Mouse (Mus musculus) limb, embryonic 15.5 days (tissue): Measurements from ENCODE around the gene Gm11541. TPM values are rescaled to one million over a fixed set of nuclear protein-coding genes. Genes with fewer than 3 reads are reported as not detected.

ENCODE experiments used
- ATAC-seq: fragments of 200-750 bp; cut with Nextera tagmentation; 2 replicates; pipeline ENCODE4 v1.8.0; 2017; ENCODE audit warnings: low read depth, moderate TSS enrichment; ENCODE audit not compliant: insufficient number of reproducible peaks, low FRiP score, low TSS enrichment
- H3K27ac ChIP-seq: fragments of 300-500 bp; sonication (generic); 2 replicates; pipeline ENCODE4 v1.5.1; 2015; ENCODE audit warnings: moderate library complexity, mild to moderate bottlenecking, inconsistent platforms
- H3K27me3 ChIP-seq: fragments of 300-500 bp; sonication (generic); 2 replicates; pipeline ENCODE4 v1.6.1; 2015; ENCODE audit warnings: inconsistent platforms
- H3K36me3 ChIP-seq: fragments of 300-500 bp; sonication (generic); 2 replicates; pipeline ENCODE4 v1.6.1; 2015; ENCODE audit warnings: inconsistent platforms
- H3K4me1 ChIP-seq: fragments of 300-500 bp; sonication (generic); 2 replicates; pipeline ENCODE4 v1.6.1; 2015; ENCODE audit warnings: inconsistent platforms
- H3K4me2 ChIP-seq: fragments of 300-500 bp; sonication (generic); 2 replicates; pipeline ENCODE4 v1.6.1; 2015; ENCODE audit warnings: mild to moderate bottlenecking, inconsistent platforms
- H3K4me3 ChIP-seq: fragments of 300-500 bp; sonication (generic); 2 replicates; pipeline ENCODE4 v1.5.1; 2015; ENCODE audit warnings: mild to moderate bottlenecking, inconsistent platforms
- H3K9ac ChIP-seq: fragments of 300-500 bp; sonication (generic); 2 replicates; pipeline ENCODE4 v1.6.1; 2015; ENCODE audit warnings: inconsistent platforms
- H3K9me3 ChIP-seq: fragments of 300-500 bp; sonication (generic); 2 replicates; pipeline ENCODE4 v1.6.1; 2016; ENCODE audit warnings: inconsistent platforms
- WGBS: fragments of 180-500 bp; shearing (Covaris S2); methylation state at CpG from one replicate; pipeline ENCODE4 v1.1.7; 2015; 5-methylcytosine and 5-hydroxymethylcytosine counted together
- polyA plus RNA-seq: library from polyadenylated mRNA; unstranded; fragments of >200 nt; fragmentation: Nextera tagmentation; extraction: Ambion mirVana; gene quantifications from 2 replicates; pipeline ENCODE4 v1.2.1, GENCODE M21; 2015

Gm11541 gene
- polyA plus RNA-seq, 1 experiment from 2014 or later = 0.19 TPM

- Histone ChIP-seq H3K4me2 (no peak overlapping the region), H3K27ac (no peak overlapping the region), H3K27me3 (0 out of 2 replicates have a peak, but pooled peaks cover 5% of the 10 kb centered on the region), H3K9me3 (no peaks in the 10 kb centered on the region), H3K9ac (no peak overlapping the region), H3K4me3 (no peak overlapping the region), H3K4me1 (peaks cover 14% of the 10 kb centered on the region), H3K36me3 (no peaks in the 10 kb centered on the region)
- no peak for ATAC-seq
- 29% methylated on average over 11 of the region's 11 CpGs for WGBS
Observed at GRCm38 (mm10) chr11:94717239-94717638, 12.9 kb upstream of the Gm11541 start.

DNA sequence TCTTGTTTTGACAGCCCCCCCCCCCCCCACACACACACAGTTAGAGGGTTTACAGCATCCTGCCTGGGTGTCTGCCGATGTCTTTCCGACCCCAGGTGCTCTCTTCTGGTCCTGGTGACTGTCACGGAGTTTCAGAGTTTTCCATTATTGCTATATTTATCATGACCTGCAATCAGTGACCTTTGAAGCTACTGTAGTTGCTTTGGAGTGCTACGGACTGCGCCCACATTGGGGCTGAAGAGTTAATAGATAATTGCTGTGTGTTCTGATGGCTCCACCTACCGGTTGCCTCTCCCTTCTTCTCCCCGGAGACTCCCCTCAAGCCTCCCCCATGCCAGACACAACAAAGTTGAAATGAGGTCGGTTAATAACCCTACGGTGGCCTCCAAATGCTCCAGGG lies 12.5 kb upstream of the Gm11541 start:
- H3K27ac ChIP-seq = no peak overlapping the region
- H3K9me3 ChIP-seq = no peaks in the 10 kb centered on the region
- H3K36me3 ChIP-seq = no peaks in the 10 kb centered on the region
- H3K4me2 ChIP-seq = no peak overlapping the region
- ATAC-seq = no peak
- H3K4me1 ChIP-seq = peaks cover 14% of the 10 kb centered on the region
- 9% methylated on average over 9 of the region's 9 CpGs for WGBS
- no peak overlapping the region for H3K9ac ChIP-seq
- H3K27me3 ChIP-seq = 0 out of 2 replicates have a peak, but pooled peaks cover 5% of the 10 kb centered on the region
- H3K4me3 ChIP-seq = no peak overlapping the region

DNA sequence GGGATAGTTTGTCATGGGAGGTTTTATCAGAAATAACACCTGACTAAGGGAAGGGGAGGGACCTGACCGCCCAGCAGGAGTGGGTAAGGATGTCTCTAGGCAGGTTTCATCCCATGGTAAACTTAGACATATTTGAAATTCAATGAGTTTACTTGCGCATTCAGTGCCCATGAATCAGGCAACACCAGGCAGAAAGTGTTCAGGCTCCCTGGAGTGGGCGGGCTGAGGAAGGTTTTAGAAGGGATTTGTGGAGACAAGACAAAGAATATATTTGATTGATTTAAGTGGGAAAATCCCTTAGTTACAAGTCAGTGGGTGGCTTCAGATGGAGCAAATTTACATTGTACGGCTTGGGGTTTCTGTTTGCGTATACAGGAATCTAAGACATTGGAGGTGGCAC lies 11.3 kb upstream of the Gm11541 start:
- Histone ChIP-seq H3K4me1 (peaks cover 14% of the 10 kb centered on the region), H3K27me3 (0 out of 2 replicates have a peak, but pooled peaks cover 5% of the 10 kb centered on the region), H3K36me3 (no peaks in the 10 kb centered on the region), H3K4me2 (no peak overlapping the region), H3K9me3 (no peaks in the 10 kb centered on the region), H3K4me3 (no peak overlapping the region), H3K9ac (no peak overlapping the region), H3K27ac (no peak overlapping the region)
- ATAC-seq = no peak
- 83% methylated on average over 5 of the region's 5 CpGs for WGBS

DNA sequence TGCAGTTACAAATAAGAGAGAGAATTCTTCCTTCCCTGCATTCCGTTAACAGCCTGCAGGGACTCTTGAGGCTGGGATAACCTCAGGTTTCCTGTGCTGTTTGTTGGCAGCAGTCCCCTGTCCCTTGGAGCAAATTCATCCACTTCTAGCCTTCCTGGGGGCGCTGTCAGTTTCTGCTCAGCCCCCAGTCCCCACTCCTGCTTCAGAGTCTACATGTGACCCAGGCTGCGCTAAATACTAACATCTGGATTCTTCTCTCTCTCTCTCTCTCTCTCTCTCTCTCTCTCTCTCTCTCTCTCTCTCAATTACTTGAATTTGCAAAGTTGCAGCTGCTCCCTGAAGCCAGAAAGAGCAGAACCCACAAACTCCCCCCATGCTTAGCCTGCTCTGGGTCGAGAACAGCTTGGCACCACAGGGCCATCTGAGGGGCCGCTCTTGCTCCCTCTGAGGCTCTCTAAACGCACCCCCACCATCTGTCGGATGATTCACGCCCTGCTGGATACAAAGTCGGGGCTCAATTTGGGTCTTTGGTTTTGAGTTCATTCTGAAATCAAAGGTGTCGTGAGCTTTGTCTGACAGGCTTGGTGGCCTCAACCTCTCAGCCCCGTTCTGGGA lies 9.1 kb upstream of the Gm11541 start:
- ATAC-seq = no peak
- WGBS = 27% methylated on average over 11 of the region's 11 CpGs
- H3K9ac ChIP-seq = no peak overlapping the region

GRCm38 (mm10) chr11:94704020-94704419 lies 279 bp downstream of the Gm11541 start:
- H3K4me3 ChIP-seq = no peak overlapping the region
- no peak overlapping the region for H3K27ac ChIP-seq
- 46% methylated on average over 7 of the region's 7 CpGs for WGBS
- no peak overlapping the region for H3K9ac ChIP-seq
- ATAC-seq = no peak
- peaks cover 5% of the 10 kb centered on the region; the same call in 1 of the 2 replicates for H3K4me1 ChIP-seq
- H3K27me3 ChIP-seq = peaks cover 6% of the 10 kb centered on the region; the same call in 1 of the 2 replicates
- no peaks in the 10 kb centered on the region for H3K9me3 ChIP-seq
- H3K4me2 ChIP-seq = no peak overlapping the region
- H3K36me3 ChIP-seq = no peaks in the 10 kb centered on the region

More for the DNA sequence above, 9.1 kb upstream of the Gm11541 start:
- Histone ChIP-seq H3K4me3 (no peak overlapping the region), H3K4me1 (peaks cover 14% of the 10 kb centered on the region), H3K27ac (no peak overlapping the region), H3K4me2 (no peak overlapping the region), H3K9me3 (no peaks in the 10 kb centered on the region), H3K36me3 (no peaks in the 10 kb centered on the region), H3K27me3 (0 out of 2 replicates have a peak, but pooled peaks cover 5% of the 10 kb centered on the region)

DNA sequence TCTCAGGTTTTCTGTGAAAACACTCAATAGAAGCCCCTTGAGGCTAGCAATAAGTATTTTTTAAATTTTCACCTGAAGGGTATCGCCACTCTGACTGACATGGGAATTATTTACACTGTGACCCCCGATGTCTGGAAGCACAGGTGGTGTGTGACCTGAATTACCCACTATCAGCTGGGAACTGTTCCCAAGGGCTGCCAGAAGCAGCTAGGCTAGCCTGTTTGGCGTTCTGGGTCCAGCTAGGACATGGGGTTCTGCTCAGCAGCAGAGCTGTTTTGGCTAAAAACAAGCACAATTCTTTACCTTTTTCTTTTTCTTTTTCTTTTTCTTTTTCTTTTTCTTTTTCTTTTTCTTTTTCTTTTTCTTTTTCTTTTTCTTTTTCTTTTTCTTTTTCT lies 2.1 kb downstream of the Gm11541 start:
- H3K4me2 ChIP-seq = no peak overlapping the region
- no peaks in the 10 kb centered on the region for H3K9me3 ChIP-seq
- no peak overlapping the region for H3K27ac ChIP-seq
- no peak overlapping the region for H3K4me3 ChIP-seq
- no peak overlapping the region for H3K9ac ChIP-seq
- H3K4me1 ChIP-seq = peaks cover 5% of the 10 kb centered on the region; the same call in 1 of the 2 replicates
- peaks cover 6% of the 10 kb centered on the region; the same call in 1 of the 2 replicates for H3K27me3 ChIP-seq
- no peaks in the 10 kb centered on the region for H3K36me3 ChIP-seq
- WGBS = 35% methylated on average over 3 of the region's 3 CpGs
- no peak for ATAC-seq

DNA sequence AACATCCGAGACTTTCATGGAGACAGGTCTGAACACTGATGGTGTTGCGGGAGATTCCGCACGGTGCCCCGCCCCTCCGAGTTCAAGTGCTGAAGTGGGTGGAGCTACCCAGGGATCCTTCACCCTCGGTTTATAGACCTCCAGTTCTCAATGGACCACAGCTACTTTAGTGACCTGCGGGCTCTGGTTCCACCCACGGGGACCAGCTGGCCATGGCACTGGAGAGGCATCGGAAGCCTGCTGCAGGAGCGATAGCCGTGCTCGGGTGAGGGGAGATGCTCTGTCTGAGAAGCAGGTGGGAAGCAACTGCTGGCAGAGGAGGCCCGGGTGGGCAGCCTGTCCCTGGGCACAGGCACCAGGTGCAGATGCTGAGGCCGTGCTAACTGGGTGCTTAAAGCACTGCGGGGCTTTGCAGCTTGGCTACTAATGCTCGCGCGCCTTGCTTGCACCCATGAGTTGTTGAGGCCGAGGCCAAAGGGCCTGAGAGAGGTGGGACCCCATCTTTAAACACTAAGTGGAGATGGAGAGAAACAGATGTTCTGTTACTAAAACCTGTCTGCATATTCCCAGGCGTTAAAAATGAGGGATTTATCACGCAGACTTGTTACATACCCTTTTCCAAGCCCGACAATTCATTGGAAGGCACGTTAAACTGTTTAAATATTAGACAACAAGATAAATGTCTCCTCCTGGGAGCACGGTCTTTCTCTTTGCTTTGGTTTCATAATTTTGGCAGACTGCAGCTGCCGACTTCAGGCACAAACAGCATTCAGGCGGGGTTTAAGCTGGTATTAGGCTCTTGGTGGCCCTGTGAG lies 2.7 kb downstream of the Gm11541 start:
- Histone ChIP-seq H3K27ac (no peak overlapping the region), H3K4me1 (peaks cover 5% of the 10 kb centered on the region; the same call in 1 of the 2 replicates), H3K4me2 (no peak overlapping the region), H3K9ac (no peak overlapping the region), H3K4me3 (no peak overlapping the region), H3K27me3 (peaks cover 6% of the 10 kb centered on the region; the same call in 1 of the 2 replicates), H3K9me3 (no peaks in the 10 kb centered on the region), H3K36me3 (no peaks in the 10 kb centered on the region)
- WGBS = 44% methylated on average over 27 of the region's 27 CpGs
- no peak for ATAC-seq

- Histone ChIP-seq H3K9me3 (no peaks in the 10 kb centered on the region), H3K4me3 (no peak overlapping the region), H3K27me3 (peaks cover 6% of the 10 kb centered on the region; the same call in 1 of the 2 replicates), H3K4me1 (peaks cover 5% of the 10 kb centered on the region; the same call in 1 of the 2 replicates), H3K36me3 (no peaks in the 10 kb centered on the region), H3K4me2 (no peak overlapping the region), H3K27ac (no peak overlapping the region), H3K9ac (no peak overlapping the region)
- WGBS = 97% methylated on average over 3 of the region's 3 CpGs
- ATAC-seq = no peak
Observed at GRCm38 (mm10) chr11:94699399-94699798, 4.9 kb downstream of the Gm11541 start.

DNA sequence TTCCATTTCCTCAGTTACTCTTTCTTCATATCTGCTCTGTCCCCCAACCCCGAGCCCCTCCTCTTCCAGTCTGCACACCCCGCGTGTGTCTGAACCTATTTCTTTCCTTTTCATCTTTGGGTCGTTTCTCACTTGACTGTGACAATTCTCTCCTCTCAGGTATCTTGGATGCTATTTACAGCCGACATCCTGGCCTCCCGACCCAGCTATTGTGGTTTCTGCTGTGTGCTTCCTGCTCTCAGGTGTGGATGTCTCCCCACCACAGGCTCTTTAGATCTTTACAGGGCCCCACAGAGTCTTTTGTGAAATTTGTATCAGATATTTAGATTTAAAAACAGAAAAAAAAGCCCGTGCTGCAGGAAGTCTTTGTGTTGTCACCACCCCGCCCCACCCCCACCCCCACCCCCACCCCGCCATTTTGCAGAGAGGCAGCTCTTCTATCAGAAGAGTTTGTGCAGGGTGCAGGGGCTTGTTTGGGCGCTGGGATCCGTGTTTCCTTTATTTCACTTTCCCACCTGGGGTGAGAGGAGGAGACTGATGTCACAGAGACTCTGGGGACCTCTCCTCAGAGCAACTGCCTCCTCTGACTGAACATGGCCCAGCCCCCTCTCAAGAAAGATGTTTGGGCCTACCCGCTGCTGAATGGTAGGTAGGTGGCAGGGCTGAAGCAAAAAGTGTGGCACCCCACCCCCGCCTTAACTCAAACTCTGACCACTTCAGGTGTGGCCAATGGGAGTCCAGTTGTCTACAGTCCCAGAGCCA lies 6.4 kb downstream of the Gm11541 start:
- WGBS = 43% methylated on average over 13 of the region's 13 CpGs
- H3K9ac ChIP-seq = no peak overlapping the region
- ATAC-seq = no peak
- H3K4me1 ChIP-seq = peaks cover 5% of the 10 kb centered on the region; the same call in 1 of the 2 replicates
- no peaks in the 10 kb centered on the region for H3K36me3 ChIP-seq
- no peak overlapping the region for H3K4me2 ChIP-seq
- no peak overlapping the region for H3K4me3 ChIP-seq
- no peaks in the 10 kb centered on the region for H3K9me3 ChIP-seq
- peaks cover 6% of the 10 kb centered on the region; the same call in 1 of the 2 replicates for H3K27me3 ChIP-seq
- no peak overlapping the region for H3K27ac ChIP-seq

DNA sequence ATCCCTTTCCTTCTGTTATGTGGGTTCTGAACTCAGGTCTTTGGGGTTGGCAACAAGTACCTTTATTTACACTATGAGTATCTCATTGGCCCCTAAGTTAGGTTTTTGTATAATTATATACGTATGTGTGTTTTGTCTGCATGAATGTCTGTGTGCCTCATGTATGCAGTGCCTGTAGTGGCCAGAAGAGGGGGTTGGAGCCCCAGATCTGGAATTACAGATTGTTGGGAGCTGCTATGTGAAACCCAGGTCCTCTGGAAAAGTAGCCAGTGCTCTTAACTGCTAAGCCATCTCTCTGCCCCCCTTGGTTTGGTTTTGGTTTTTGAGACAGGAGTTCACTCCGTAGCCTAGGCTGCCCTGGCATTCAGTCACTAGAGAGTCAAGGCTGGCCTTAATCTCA lies 7.2 kb downstream of the Gm11541 start:
- Histone ChIP-seq H3K9ac (no peak overlapping the region), H3K4me3 (no peak overlapping the region), H3K27ac (no peak overlapping the region), H3K9me3 (no peaks in the 10 kb centered on the region), H3K4me2 (no peak overlapping the region), H3K27me3 (peaks cover 6% of the 10 kb centered on the region; the same call in 1 of the 2 replicates), H3K36me3 (no peaks in the 10 kb centered on the region), H3K4me1 (peaks cover 5% of the 10 kb centered on the region; the same call in 1 of the 2 replicates)
- ATAC-seq = no peak
- WGBS = 90% methylated on average over 2 of the region's 2 CpGs

- H3K27me3 ChIP-seq = no peaks in the 10 kb centered on the region
- no peak overlapping the region for H3K4me3 ChIP-seq
- WGBS = 58% methylated on average over 6 of the region's 6 CpGs
- no peak for ATAC-seq
- H3K27ac ChIP-seq = no peak overlapping the region
- no peak overlapping the region for H3K9ac ChIP-seq
- no peaks in the 10 kb centered on the region for H3K4me1 ChIP-seq
- no peaks in the 10 kb centered on the region for H3K36me3 ChIP-seq
- H3K4me2 ChIP-seq = no peak overlapping the region
- no peaks in the 10 kb centered on the region for H3K9me3 ChIP-seq
Observed at GRCm38 (mm10) chr11:94695508-94695907, 8.8 kb downstream of the Gm11541 start.
